24 mouse cellular contexts compared by ENCODE assay signal in genomic region chr6:12258273-12258672, GRCm38 (mm10).
DNase-seq lines count a peak whose midpoint lies in the region; ATAC-seq lines count a peak whose summit lies in the region.
"Had no signal": no experiment of that assay in that cellular context is flagged by ENCODE, and none has a peak within 500 bp of the region (broad histone marks: within the 10 kb centered on the region; RNA-seq: fewer than 3 reads in every experiment).

No protein-coding gene starts in this region.

- 0 out of 2 replicates have a peak, but pooled peaks cover 10% of the 10 kb centered on the region for H3K4me1 ChIP-seq in neural tube, embryonic 14.5 days (ENCODE audit: control insufficient read depth, insufficient read depth, low read length)
- H3K4me1 ChIP-seq in hindbrain, embryonic 11.5 days (replicated peaks; ENCODE audit: control insufficient read depth, insufficient read depth, low read length), result peaks cover 6% of the 10 kb centered on the region
- peaks cover 21% of the 10 kb centered on the region for H3K4me1 ChIP-seq in midbrain, embryonic 12.5 days
- H3K4me1 ChIP-seq in forebrain, embryonic 12.5 days, result peaks cover 18% of the 10 kb centered on the region
- H3K4me1 ChIP-seq: heart, embryonic 10.5 days; limb, embryonic 12.5 days; neural tube, embryonic 12.5 days had no signal

- no peak overlapping the region for H3K4me3 ChIP-seq in neural tube, embryonic 14.5 days (ENCODE audit: low read depth, low read length)
- H3K4me3 ChIP-seq in hindbrain, embryonic 11.5 days (ENCODE audit: low read depth, low read length), result no peak overlapping the region
- no peak overlapping the region for H3K4me3 ChIP-seq in midbrain, embryonic 12.5 days
- H3K4me3 ChIP-seq in forebrain, embryonic 12.5 days (replicated peaks), result no peak overlapping the region
- H3K4me3 ChIP-seq: forebrain, embryonic 10.5 days; heart, embryonic 10.5 days; limb, embryonic 12.5 days; neural tube, embryonic 12.5 days had no signal

- ATAC-seq in neural tube, embryonic 14.5 days (ENCODE audit: low read depth), result no peak
- ATAC-seq in hindbrain, embryonic 11.5 days (ENCODE audit: low FRiP score), result peak; percentile 62
- peak; percentile 21; the same call in 1 of the 2 replicates for ATAC-seq in midbrain, embryonic 12.5 days (ENCODE audit: low FRiP score, low read depth)
- ATAC-seq in forebrain, embryonic 12.5 days (ENCODE audit: low FRiP score), result no peak
- ATAC-seq: intestine, embryonic 16.5 days had no signal

- WGBS in neural tube, embryonic 14.5 days, result 22% methylated on average over 3 of the region's 3 CpGs
- 21% methylated on average over 3 of the region's 3 CpGs for WGBS in hindbrain, embryonic 11.5 days
- 29% methylated on average over 3 of the region's 3 CpGs for WGBS in midbrain, embryonic 12.5 days
- WGBS in forebrain, embryonic 12.5 days, result 35% methylated on average over 3 of the region's 3 CpGs

- H3K27me3 ChIP-seq in neural tube, embryonic 14.5 days (ENCODE audit: control insufficient read depth, insufficient read depth, low read length), result no peaks in the 10 kb centered on the region
- H3K27me3 ChIP-seq in hindbrain, embryonic 11.5 days (ENCODE audit: control insufficient read depth, insufficient read depth, low read length), result no peaks in the 10 kb centered on the region
- peaks cover 4% of the 10 kb centered on the region; the same call in 1 of the 2 replicates for H3K27me3 ChIP-seq in midbrain, embryonic 12.5 days
- no peaks in the 10 kb centered on the region for H3K27me3 ChIP-seq in forebrain, embryonic 12.5 days
- H3K27me3 ChIP-seq: limb, embryonic 12.5 days; neural tube, embryonic 12.5 days had no signal

- H3K9me3 ChIP-seq in neural tube, embryonic 14.5 days (ENCODE audit: control insufficient read depth, low read length), result no peaks in the 10 kb centered on the region
- H3K9me3 ChIP-seq in hindbrain, embryonic 11.5 days (ENCODE audit: control insufficient read depth, low read length), result no peaks in the 10 kb centered on the region
- no peaks in the 10 kb centered on the region for H3K9me3 ChIP-seq in midbrain, embryonic 12.5 days
- H3K9me3 ChIP-seq in forebrain, embryonic 12.5 days, result no peaks in the 10 kb centered on the region
- H3K9me3 ChIP-seq: forebrain, embryonic 10.5 days; heart, embryonic 10.5 days; limb, embryonic 12.5 days; neural tube, embryonic 12.5 days had no signal

- no peak overlapping the region for H3K4me2 ChIP-seq in neural tube, embryonic 14.5 days (ENCODE audit: low read depth, low read length)
- no peak overlapping the region for H3K4me2 ChIP-seq in hindbrain, embryonic 11.5 days (replicated peaks; ENCODE audit: low read depth, low read length)
- H3K4me2 ChIP-seq in midbrain, embryonic 12.5 days (replicated peaks), result peak overlapping the region; percentile 43; the same call in 1 of the 2 replicates
- H3K4me2 ChIP-seq in forebrain, embryonic 12.5 days, result no peak overlapping the region
- H3K4me2 ChIP-seq: limb, embryonic 12.5 days; liver, embryonic 11.5 days had no signal

- H3K27ac ChIP-seq in neural tube, embryonic 14.5 days (ENCODE audit: low read depth, low read length), result peak overlapping the region; percentile 49; the same call in 1 of the 2 replicates
- H3K27ac ChIP-seq in hindbrain, embryonic 11.5 days (ENCODE audit: low read depth, low read length), result peak overlapping the region; percentile 43
- H3K27ac ChIP-seq in midbrain, embryonic 12.5 days (replicated peaks), result no peak overlapping the region
- no peak overlapping the region for H3K27ac ChIP-seq in forebrain, embryonic 12.5 days
- H3K27ac ChIP-seq: forebrain, embryonic 10.5 days; heart, embryonic 10.5 days; limb, embryonic 12.5 days; neural tube, embryonic 12.5 days; stomach, postnatal 0 days had no signal

- no peaks in the 10 kb centered on the region for H3K36me3 ChIP-seq in neural tube, embryonic 14.5 days (ENCODE audit: control insufficient read depth, insufficient read depth, low read length)
- no peaks in the 10 kb centered on the region for H3K36me3 ChIP-seq in hindbrain, embryonic 11.5 days (ENCODE audit: control insufficient read depth, insufficient read depth, low read length)
- H3K36me3 ChIP-seq in midbrain, embryonic 12.5 days, result no peaks in the 10 kb centered on the region
- H3K36me3 ChIP-seq in forebrain, embryonic 12.5 days (replicated peaks), result no peaks in the 10 kb centered on the region
- H3K36me3 ChIP-seq: forebrain, embryonic 10.5 days; heart, embryonic 10.5 days; limb, embryonic 12.5 days; neural tube, embryonic 12.5 days had no signal

- no peak for DNase-seq in neural tube, embryonic 10.5 days (ENCODE audit: extremely low spot score, low spot score)
- DNase-seq in hindbrain, embryonic 11.5 days (ENCODE audit: low spot score), result peak; percentile 25
- no peak for DNase-seq in gastrocnemius, postnatal 4 days (ENCODE audit: low spot score in 2 of 2)
- no peak for DNase-seq in cerebellum, postnatal 10 days
- DNase-seq: adrenal gland, adult 2 months; cerebellum, adult 11-12 months; cerebellum, postnatal 25 days; gastrocnemius, postnatal 36 days; heart, postnatal 4 days; kidney, postnatal 36 days; layer of hippocampus, postnatal 36 days; lung, adult 18-20 months; lung, postnatal 10 days; right cerebral cortex, postnatal 14 days had no signal

- no peak overlapping the region for H3K9ac ChIP-seq in neural tube, embryonic 14.5 days (replicated peaks; ENCODE audit: low read depth, low read length)
- H3K9ac ChIP-seq in hindbrain, embryonic 11.5 days (ENCODE audit: low read depth, low read length), result no peak overlapping the region
- H3K9ac ChIP-seq in midbrain, embryonic 12.5 days (replicated peaks), result no peak overlapping the region
- H3K9ac ChIP-seq in forebrain, embryonic 12.5 days, result no peak overlapping the region
- H3K9ac ChIP-seq: limb, embryonic 12.5 days; neural tube, embryonic 12.5 days had no signal

Comparison
In these comparisons a context has a peak if more than half of its experiments do, and no peak if none do; other contexts are left out.
1. ATAC-seq: peak in hindbrain, embryonic 11.5 days (single experiment) and midbrain, embryonic 12.5 days (single experiment); none in neural tube, embryonic 14.5 days (single experiment) and forebrain, embryonic 12.5 days (single experiment).
2. H3K27ac ChIP-seq: peak in neural tube, embryonic 14.5 days (single experiment) and hindbrain, embryonic 11.5 days (single experiment); none in midbrain, embryonic 12.5 days (single experiment) and forebrain, embryonic 12.5 days (single experiment).